Mouse (Mus musculus): ENCODE data around the gene Sgpl1.

- TF ChIP-seq CTCF (IDR thresholded peaks at IDR 0.05; ENCODE audit: control insufficient read depth, insufficient read depth, insufficient replicate concordance, low read depth, low read length) (no peak), POLR2A (IDR thresholded peaks at IDR 0.05; ENCODE audit: control insufficient read depth, low read depth, low read length) (no peak)
Observed at GRCm38 (mm10) chr10:61178687-61179086, 31.2 kb upstream of the Sgpl1 start.

Measured in testis, adult 2 months (tissue).